Mouse (Mus musculus) cerebellum, adult 11-12 months (tissue): ENCODE results near the gene 4930474N05Rik.

ENCODE experiments used
- DNase-seq: peaks from one replicate; pipeline ENCODE4 v3.0.0; 2022

The 4930474N05Rik gene

GRCm38 (mm10) chr14:36094617-36095016 lies at the start of gene 4930474N05Rik:
4930474N05Rik (plus strand) TSS chr14:36094917.
- no peak for DNase-seq

- no peak for DNase-seq
These were observed 45.8 kb upstream of the 4930474N05Rik start for GRCm38 (mm10) chr14:36048746-36049391.

- DNase-seq: no peak
These were observed 41.4 kb upstream of the 4930474N05Rik start for GRCm38 (mm10) chr14:36053281-36053680.

- DNase-seq: no peak
These were observed 3.8 kb downstream of the 4930474N05Rik start for GRCm38 (mm10) chr14:36098528-36098927.

- no peak for DNase-seq
These were observed 4.9 kb downstream of the 4930474N05Rik start for GRCm38 (mm10) chr14:36099647-36100046.

GRCm38 (mm10) chr14:36100731-36101130 lies 6.0 kb downstream of the 4930474N05Rik start:
- DNase-seq: no peak

GRCm38 (mm10) chr14:36114481-36114880 lies 19.8 kb downstream of the 4930474N05Rik start:
- DNase-seq: no peak

- DNase-seq: no peak
These were observed 29.1 kb downstream of the 4930474N05Rik start for GRCm38 (mm10) chr14:36123775-36124335.

- DNase-seq: no peak
These were observed 41.0 kb downstream of the 4930474N05Rik start for GRCm38 (mm10) chr14:36135749-36136148.

GRCm38 (mm10) chr14:36137696-36138095 lies 43.0 kb downstream of the 4930474N05Rik start:
- DNase-seq: no peak

- DNase-seq: no peak
These were observed 50.5 kb downstream of the 4930474N05Rik start for GRCm38 (mm10) chr14:36145261-36145660.
